Mouse (Mus musculus) stomach, postnatal 0 days (tissue): ENCODE measurements around the gene 1700003F12Rik. TPM values are rescaled to one million over a fixed set of nuclear protein-coding genes. Genes with fewer than 3 reads are reported as not detected.

Experiments used
- ATAC-seq: fragments of 200-750 bp; cut with Nextera tagmentation; 2 replicates; pipeline ENCODE4 v1.8.0; 2017; ENCODE audit not compliant: low FRiP score, low TSS enrichment
- DNase-seq: peaks from one replicate; pipeline ENCODE4 v3.0.0-alpha.2; 2016; ENCODE audit warnings: low spot score
- H3K27ac ChIP-seq: fragments of 300-500 bp; sonication (generic); replicated peaks from 2 replicates; pipeline ENCODE4 v1.5.1; 2014; ENCODE audit warnings: mild to moderate bottlenecking, control low read depth
- H3K27me3 ChIP-seq: fragments of 300-500 bp; sonication (generic); 2 replicates; pipeline ENCODE4 v1.6.1; 2014; ENCODE audit warnings: low read length; ENCODE audit not compliant: control insufficient read depth, insufficient read depth
- H3K36me3 ChIP-seq: fragments of 300-500 bp; sonication (generic); 2 replicates; pipeline ENCODE4 v1.6.1; 2014; ENCODE audit warnings: low read length, mixed read lengths; ENCODE audit not compliant: control insufficient read depth, insufficient read depth
- H3K4me1 ChIP-seq: fragments of 300-500 bp; sonication (generic); replicated peaks from 2 replicates; pipeline ENCODE4 v1.6.1; 2014; ENCODE audit warnings: antibody characterized with exemption; ENCODE audit not compliant: control insufficient read depth, insufficient read depth
- H3K4me2 ChIP-seq: fragments of 300-500 bp; sonication (generic); replicated peaks from 2 replicates; pipeline ENCODE4 v1.6.1; 2014; ENCODE audit warnings: low read depth, mild to moderate bottlenecking, control low read depth, moderate library complexity
- H3K4me3 ChIP-seq: fragments of 300-500 bp; sonication (generic); 2 replicates; pipeline ENCODE4 v1.5.1; 2014; ENCODE audit warnings: low read depth, low read length, control low read depth
- H3K9ac ChIP-seq: fragments of 300-500 bp; sonication (generic); 2 replicates; pipeline ENCODE4 v1.6.1; 2014; ENCODE audit warnings: mild to moderate bottlenecking, low read length, control low read depth, mixed read lengths
- H3K9me3 ChIP-seq: fragments of 300-500 bp; sonication (generic); 2 replicates; pipeline ENCODE4 v1.6.1; 2016; ENCODE audit warnings: low read length; ENCODE audit not compliant: control insufficient read depth
- CTCF ChIP-seq: IDR thresholded peaks from 2 replicates; pipeline ENCODE4 v1.5.1; 2016; ENCODE audit warnings: antibody characterized with exemption, low read depth, mild to moderate bottlenecking, moderate library complexity
- EP300 ChIP-seq: optimal IDR thresholded peaks from 2 replicates; pipeline ENCODE3; 2016; ENCODE audit warnings: antibody characterized with exemption
- WGBS: fragments of 180-500 bp; shearing (Covaris S2); extraction: QIAGEN DNeasy Blood & Tissue Kit; methylation state at CpG from one replicate; pipeline ENCODE4 v1.1.7; 2014; 5-methylcytosine and 5-hydroxymethylcytosine counted together
- polyA plus RNA-seq: library from polyadenylated mRNA; unstranded; fragments of >200 nt; fragmentation: Nextera tagmentation; extraction: Ambion mirVana; gene quantifications from 2 replicates; pipeline ENCODE4 v1.2.1, GENCODE M21; 2015

1700003F12Rik gene
- 0.87 and 0.89 TPM in 2 replicates for polyA plus RNA-seq

- DNase-seq (no peak), ATAC-seq (no peak)
- no peaks in the 10 kb centered on the region for H3K27me3 ChIP-seq
- H3K9ac ChIP-seq = no peak within 1 kb of the TSS
- no peak within 1 kb of the TSS for H3K27ac ChIP-seq
- H3K4me3 ChIP-seq = no peak within 1 kb of the TSS
- no peak within 1 kb of the TSS for H3K4me2 ChIP-seq
- WGBS = 94% methylated on average over 10 of the region's 10 CpGs
- no peaks in the 10 kb centered on the region for H3K36me3 ChIP-seq
- TF ChIP-seq EP300 (no peak), CTCF (no peak)
- H3K9me3 ChIP-seq = no peaks in the 10 kb centered on the region
- H3K4me1 ChIP-seq = 0 out of 2 replicates have a peak, but pooled peaks cover 5% of the 10 kb centered on the region
These were observed at the start of gene 1700003F12Rik for GRCm38 (mm10) chr2:154546711-154547110. Gene 1700003F12Rik (plus strand): TSS chr2:154547085.

GRCm38 (mm10) chr2:154498571-154498970 is 48.3 kb upstream of the 1700003F12Rik start:
- no peaks in the 10 kb centered on the region for H3K27me3 ChIP-seq
- WGBS = 54% methylated on average over 5 of the region's 5 CpGs
- H3K36me3 ChIP-seq = no peaks in the 10 kb centered on the region
- no peak overlapping the region for H3K4me3 ChIP-seq
- no peaks in the 10 kb centered on the region for H3K9me3 ChIP-seq
- ATAC-seq = no peak
- H3K27ac ChIP-seq = no peak overlapping the region
- no peak for DNase-seq
- no peak overlapping the region for H3K4me2 ChIP-seq
- no peak overlapping the region for H3K9ac ChIP-seq
- H3K4me1 ChIP-seq = no peaks in the 10 kb centered on the region
- TF ChIP-seq CTCF (no peak), EP300 (no peak)

DNA sequence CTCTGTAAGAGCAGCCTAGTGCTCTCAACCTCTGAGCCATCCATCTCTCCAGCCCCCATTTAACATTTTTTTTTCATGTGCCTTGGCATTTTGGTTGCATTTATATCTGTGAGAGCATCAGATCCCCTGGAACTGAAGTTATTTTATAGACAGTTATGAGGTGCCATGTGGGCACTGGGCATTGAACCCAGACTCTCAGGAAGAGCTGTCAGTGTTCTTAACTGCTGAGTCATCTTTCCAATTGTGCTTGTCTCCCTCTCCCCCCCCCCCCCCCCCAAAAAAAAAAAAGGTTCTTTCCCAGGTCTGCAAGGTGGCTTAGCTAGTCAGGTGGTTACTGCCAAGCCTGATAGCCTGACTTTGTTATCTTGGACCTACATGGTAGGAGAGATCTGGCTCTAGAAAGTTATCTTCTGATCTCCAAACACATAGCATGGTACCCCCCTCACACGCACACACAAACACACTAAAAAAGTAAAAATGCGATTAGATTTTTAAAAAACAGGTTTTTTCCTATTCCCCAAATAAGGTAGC is 47.1 kb upstream of the 1700003F12Rik start:
- TF ChIP-seq EP300 (no peak), CTCF (no peak)
- Histone ChIP-seq H3K9me3 (no peaks in the 10 kb centered on the region), H3K27ac (no peak overlapping the region), H3K4me2 (no peak overlapping the region), H3K9ac (no peak overlapping the region), H3K27me3 (no peaks in the 10 kb centered on the region), H3K4me3 (no peak overlapping the region), H3K36me3 (no peaks in the 10 kb centered on the region), H3K4me1 (no peaks in the 10 kb centered on the region)
- DNase-seq (no peak), ATAC-seq (no peak)
- 88% methylated on average over 2 of the region's 2 CpGs for WGBS

- no peaks in the 10 kb centered on the region for H3K36me3 ChIP-seq
- H3K4me1 ChIP-seq = no peaks in the 10 kb centered on the region
- WGBS = 93% methylated on average over 3 of the region's 3 CpGs
- no peaks in the 10 kb centered on the region for H3K9me3 ChIP-seq
- no peak overlapping the region for H3K9ac ChIP-seq
- DNase-seq = no peak
- no peak overlapping the region for H3K4me2 ChIP-seq
- TF ChIP-seq CTCF (no peak), EP300 (no peak)
- ATAC-seq = no peak
- no peaks in the 10 kb centered on the region for H3K27me3 ChIP-seq
- H3K4me3 ChIP-seq = no peak overlapping the region
- H3K27ac ChIP-seq = no peak overlapping the region
These were observed 46.1 kb upstream of the 1700003F12Rik start for GRCm38 (mm10) chr2:154500758-154501157.

GRCm38 (mm10) chr2:154507076-154507475 is 39.8 kb upstream of the 1700003F12Rik start:
- Histone ChIP-seq H3K36me3 (peaks cover 3% of the 10 kb centered on the region; the same call in 1 of the 2 replicates), H3K4me3 (no peak overlapping the region), H3K9me3 (no peaks in the 10 kb centered on the region), H3K27ac (no peak overlapping the region), H3K4me1 (no peaks in the 10 kb centered on the region), H3K27me3 (no peaks in the 10 kb centered on the region), H3K4me2 (no peak overlapping the region), H3K9ac (no peak overlapping the region)
- ATAC-seq (no peak), DNase-seq (no peak)
- 71% methylated on average over 2 of the region's 2 CpGs for WGBS
- TF ChIP-seq CTCF (no peak), EP300 (no peak)

- Histone ChIP-seq H3K9me3 (no peaks in the 10 kb centered on the region), H3K4me1 (no peaks in the 10 kb centered on the region), H3K27ac (no peak overlapping the region), H3K4me3 (no peak overlapping the region), H3K36me3 (peaks cover 5% of the 10 kb centered on the region; the same call in 1 of the 2 replicates), H3K4me2 (no peak overlapping the region), H3K27me3 (no peaks in the 10 kb centered on the region), H3K9ac (no peak overlapping the region)
- WGBS = 70% methylated on average over 9 of the region's 9 CpGs
- TF ChIP-seq CTCF (peak; percentile 61), EP300 (no peak)
- peak; percentile 43 for DNase-seq
- ATAC-seq = peak; percentile 65
These were observed 39.2 kb upstream of the 1700003F12Rik start for GRCm38 (mm10) chr2:154507566-154508283.
